Mouse (Mus musculus) heart, embryonic 13.5 days (tissue): ENCODE data around the gene Tmem207. TPM values are rescaled to one million over a fixed set of nuclear protein-coding genes. Genes with fewer than 3 reads are reported as not detected.

ENCODE experiments used
- ATAC-seq: fragments of 200-750 bp; cut with Nextera tagmentation; 2 replicates; pipeline ENCODE4 v1.8.0; 2017; ENCODE audit warnings: moderate TSS enrichment; ENCODE audit not compliant: insufficient number of reproducible peaks, low FRiP score, low TSS enrichment; ENCODE audit errors: extremely low read depth
- H3K27ac ChIP-seq: fragments of 300-500 bp; sonication (generic); replicated peaks from 2 replicates; pipeline ENCODE4 v1.5.1; 2015; ENCODE audit warnings: moderate library complexity, mild to moderate bottlenecking, inconsistent platforms
- H3K27me3 ChIP-seq: fragments of 300-500 bp; sonication (generic); replicated peaks from 2 replicates; pipeline ENCODE4 v1.6.1; 2015; ENCODE audit warnings: mild to moderate bottlenecking, inconsistent platforms
- H3K36me3 ChIP-seq: fragments of 300-500 bp; sonication (generic); 2 replicates; pipeline ENCODE4 v1.6.1; 2015; ENCODE audit warnings: mild to moderate bottlenecking, inconsistent platforms
- H3K4me1 ChIP-seq: fragments of 300-500 bp; sonication (generic); 2 replicates; pipeline ENCODE4 v1.6.1; 2015; ENCODE audit warnings: inconsistent platforms
- H3K4me2 ChIP-seq: fragments of 300-500 bp; sonication (generic); 2 replicates; pipeline ENCODE4 v1.6.1; 2015; ENCODE audit warnings: inconsistent platforms, mild to moderate bottlenecking, moderate library complexity
- H3K4me3 ChIP-seq: fragments of 300-500 bp; sonication (generic); 2 replicates; pipeline ENCODE4 v1.5.1; 2015; ENCODE audit warnings: moderate library complexity, mild to moderate bottlenecking, inconsistent platforms
- H3K9ac ChIP-seq: fragments of 300-500 bp; sonication (generic); 2 replicates; pipeline ENCODE4 v1.6.1; 2015; ENCODE audit warnings: inconsistent platforms, mild to moderate bottlenecking, moderate library complexity
- H3K9me3 ChIP-seq: fragments of 300-500 bp; sonication (generic); 2 replicates; pipeline ENCODE4 v1.6.1; 2016; ENCODE audit warnings: inconsistent platforms
- WGBS: fragments of 180-500 bp; shearing (Covaris S2); methylation state at CpG from one replicate; pipeline ENCODE4 v1.1.7; 2015; ENCODE audit warnings: mixed read lengths; 5-methylcytosine and 5-hydroxymethylcytosine counted together
- polyA plus RNA-seq: library from polyadenylated mRNA; unstranded; fragments of >200 nt; fragmentation: Nextera tagmentation; extraction: Ambion mirVana; gene quantifications from 2 replicates; pipeline ENCODE4 v1.2.1, GENCODE M21; 2015

Tmem207 gene
- not detected in 2 replicates for polyA plus RNA-seq

GRCm38 (mm10) chr16:26526669-26527068 is at the start of gene Tmem207:
Gene Tmem207, minus strand, starts transcription at chr16:26526769.
- Histone ChIP-seq H3K9me3 (no peaks in the 10 kb centered on the region), H3K4me1 (no peaks in the 10 kb centered on the region), H3K27me3 (no peaks in the 10 kb centered on the region), H3K9ac (no peak within 1 kb of the TSS), H3K4me3 (no peak within 1 kb of the TSS), H3K36me3 (no peaks in the 10 kb centered on the region), H3K27ac (no peak within 1 kb of the TSS), H3K4me2 (no peak within 1 kb of the TSS)
- no peak for ATAC-seq
- 81% methylated on average over 4 of the region's 4 CpGs for WGBS

- Histone ChIP-seq H3K4me1 (no peaks in the 10 kb centered on the region), H3K27me3 (no peaks in the 10 kb centered on the region), H3K4me2 (no peak overlapping the region), H3K9me3 (no peaks in the 10 kb centered on the region), H3K27ac (no peak overlapping the region), H3K36me3 (no peaks in the 10 kb centered on the region), H3K9ac (no peak overlapping the region), H3K4me3 (no peak overlapping the region)
- no peak for ATAC-seq
- 83% methylated on average over 5 of the region's 5 CpGs for WGBS
Measured at GRCm38 (mm10) chr16:26574173-26574572, 47.6 kb upstream of the Tmem207 start.

- Histone ChIP-seq H3K4me3 (no peak overlapping the region), H3K9ac (no peak overlapping the region), H3K27ac (no peak overlapping the region), H3K36me3 (no peaks in the 10 kb centered on the region), H3K27me3 (no peaks in the 10 kb centered on the region), H3K4me1 (no peaks in the 10 kb centered on the region), H3K9me3 (no peaks in the 10 kb centered on the region), H3K4me2 (no peak overlapping the region)
- 55% methylated on average over 2 of the region's 2 CpGs for WGBS
- ATAC-seq, result no peak
Measured at GRCm38 (mm10) chr16:26571836-26572235, 45.3 kb upstream of the Tmem207 start.

GRCm38 (mm10) chr16:26569387-26569978 is 42.9 kb upstream of the Tmem207 start:
- no peaks in the 10 kb centered on the region for H3K36me3 ChIP-seq
- H3K27me3 ChIP-seq, result no peaks in the 10 kb centered on the region
- no peak overlapping the region for H3K4me2 ChIP-seq
- no peak overlapping the region for H3K27ac ChIP-seq
- H3K9ac ChIP-seq, result no peak overlapping the region
- H3K9me3 ChIP-seq, result no peaks in the 10 kb centered on the region
- ATAC-seq, result no peak
- H3K4me1 ChIP-seq, result no peaks in the 10 kb centered on the region
- H3K4me3 ChIP-seq, result no peak overlapping the region

- H3K4me2 ChIP-seq, result no peak overlapping the region
- H3K4me1 ChIP-seq, result no peaks in the 10 kb centered on the region
- H3K4me3 ChIP-seq, result no peak overlapping the region
- H3K27me3 ChIP-seq, result no peaks in the 10 kb centered on the region
- no peak for ATAC-seq
- H3K36me3 ChIP-seq, result no peaks in the 10 kb centered on the region
- no peak overlapping the region for H3K9ac ChIP-seq
- H3K27ac ChIP-seq, result no peak overlapping the region
- 40% methylated on average over 2 of the region's 2 CpGs for WGBS
- H3K9me3 ChIP-seq, result no peaks in the 10 kb centered on the region
Measured at GRCm38 (mm10) chr16:26562771-26563170, 36.2 kb upstream of the Tmem207 start.

- Histone ChIP-seq H3K9ac (no peak overlapping the region), H3K9me3 (no peaks in the 10 kb centered on the region), H3K4me2 (no peak overlapping the region), H3K36me3 (no peaks in the 10 kb centered on the region), H3K27me3 (no peaks in the 10 kb centered on the region), H3K4me3 (no peak overlapping the region), H3K27ac (no peak overlapping the region), H3K4me1 (no peaks in the 10 kb centered on the region)
- no peak for ATAC-seq
- 42% methylated on average over 2 of the region's 2 CpGs for WGBS
Measured at GRCm38 (mm10) chr16:26561743-26562142, 35.2 kb upstream of the Tmem207 start.

- Histone ChIP-seq H3K36me3 (no peaks in the 10 kb centered on the region), H3K4me1 (no peaks in the 10 kb centered on the region), H3K9me3 (no peaks in the 10 kb centered on the region), H3K4me2 (no peak overlapping the region), H3K9ac (no peak overlapping the region), H3K4me3 (no peak overlapping the region), H3K27ac (no peak overlapping the region), H3K27me3 (no peaks in the 10 kb centered on the region)
- no peak for ATAC-seq
- 68% methylated on average over 1 of the region's 1 CpGs for WGBS
Measured at GRCm38 (mm10) chr16:26558797-26559196, 32.2 kb upstream of the Tmem207 start.

- no peak overlapping the region for H3K27ac ChIP-seq
- H3K9me3 ChIP-seq, result no peaks in the 10 kb centered on the region
- no peak for ATAC-seq
- H3K9ac ChIP-seq, result no peak overlapping the region
- H3K4me1 ChIP-seq, result no peaks in the 10 kb centered on the region
- no peaks in the 10 kb centered on the region for H3K27me3 ChIP-seq
- 81% methylated on average over 3 of the region's 3 CpGs for whole genome bisulfite sequencing
- H3K4me2 ChIP-seq, result no peak overlapping the region
- no peak overlapping the region for H3K4me3 ChIP-seq
- no peaks in the 10 kb centered on the region for H3K36me3 ChIP-seq
Measured at GRCm38 (mm10) chr16:26552234-26552633, 25.7 kb upstream of the Tmem207 start.

- WGBS, result 70% methylated on average over 2 of the region's 2 CpGs
- no peak overlapping the region for H3K4me2 ChIP-seq
- peaks cover 3% of the 10 kb centered on the region; the same call in 1 of the 2 replicates for H3K4me1 ChIP-seq
- H3K9ac ChIP-seq, result no peak overlapping the region
- H3K9me3 ChIP-seq, result no peaks in the 10 kb centered on the region
- no peaks in the 10 kb centered on the region for H3K27me3 ChIP-seq
- no peak for ATAC-seq
- H3K27ac ChIP-seq, result no peak overlapping the region
- no peak overlapping the region for H3K4me3 ChIP-seq
- no peaks in the 10 kb centered on the region for H3K36me3 ChIP-seq
Measured at GRCm38 (mm10) chr16:26549221-26549620, 22.7 kb upstream of the Tmem207 start.

GRCm38 (mm10) chr16:26546879-26547206 is 20.3 kb upstream of the Tmem207 start:
- Histone ChIP-seq H3K36me3 (no peaks in the 10 kb centered on the region), H3K27me3 (no peaks in the 10 kb centered on the region), H3K4me2 (no peak overlapping the region), H3K4me3 (no peak overlapping the region), H3K9me3 (no peaks in the 10 kb centered on the region), H3K27ac (no peak overlapping the region), H3K4me1 (peaks cover 3% of the 10 kb centered on the region; the same call in 1 of the 2 replicates), H3K9ac (no peak overlapping the region)
- no peak for ATAC-seq
- 72% methylated on average over 1 of the region's 1 CpGs for WGBS

- 35% methylated on average over 7 of the region's 7 CpGs for WGBS
- H3K36me3 ChIP-seq, result no peaks in the 10 kb centered on the region
- no peaks in the 10 kb centered on the region for H3K9me3 ChIP-seq
- no peak overlapping the region for H3K4me2 ChIP-seq
- no peak overlapping the region for H3K27ac ChIP-seq
- no peaks in the 10 kb centered on the region for H3K27me3 ChIP-seq
- peaks cover 3% of the 10 kb centered on the region; the same call in 1 of the 2 replicates for H3K4me1 ChIP-seq
- no peak for ATAC-seq
- H3K9ac ChIP-seq, result no peak overlapping the region
- no peak overlapping the region for H3K4me3 ChIP-seq
Measured at GRCm38 (mm10) chr16:26546170-26546878, 19.8 kb upstream of the Tmem207 start.

GRCm38 (mm10) chr16:26532287-26532686 is 5.7 kb upstream of the Tmem207 start:
- no peak overlapping the region for H3K27ac ChIP-seq
- no peaks in the 10 kb centered on the region for H3K36me3 ChIP-seq
- WGBS, result 83% methylated on average over 1 of the region's 1 CpGs
- H3K4me3 ChIP-seq, result no peak overlapping the region
- H3K4me2 ChIP-seq, result no peak overlapping the region
- no peaks in the 10 kb centered on the region for H3K4me1 ChIP-seq
- H3K9me3 ChIP-seq, result no peaks in the 10 kb centered on the region
- H3K27me3 ChIP-seq, result no peaks in the 10 kb centered on the region
- H3K9ac ChIP-seq, result no peak overlapping the region
- no peak for ATAC-seq
